Mouse (Mus musculus) B cell, adult 67 days (primary cell): ENCODE data around the gene Il13ra2. TPM values are rescaled to one million over a fixed set of nuclear protein-coding genes. Genes with fewer than 3 reads are reported as not detected.

Experiments used
- total RNA-seq, 2 experiments: library from RNA; stranded (reverse); gene quantifications; 4 replicates each; pipeline ENCODE4 v1.2.4; 2023

Gene Il13ra2
- total RNA-seq, result not detected

GRCm38 (mm10) chrX:147429129-147429528 lies at the start of gene Il13ra2:
Gene Il13ra2, minus strand, starts transcription at chrX:147429192.

GRCm38 (mm10) chrX:147453610-147454009 lies 24.6 kb upstream of the Il13ra2 start, which contains the start of gene Vmn1r239-ps:
Gene Vmn1r239-ps, minus strand, starts transcription at chrX:147453710.

Other genes starting within 250 kb of the Il13ra2 start
- gene Vmn1r239-ps, start 24.5 kb upstream of the Il13ra2 start, total RNA-seq, result not detected
- gene Lrch2, start 124.9 kb upstream of the Il13ra2 start, total RNA-seq, result not detected